In genomic region chr5:22224515-22224914, GRCm38 (mm10) we compare ENCODE assay signal across 25 mouse cellular contexts.
DNase-seq lines count a peak whose midpoint lies in the region; ATAC-seq and TF ChIP-seq lines count a peak whose summit lies in the region.
"Had no signal": no experiment of that assay in that cellular context is flagged by ENCODE, and none has a peak within 500 bp of the region (broad histone marks: within the 10 kb centered on the region; RNA-seq: fewer than 3 reads in every experiment).

No protein-coding gene starts in this region.

- ATAC-seq in liver, embryonic 13.5 days (ENCODE audit: low read depth) = 0 out of 2 replicates have a peak, but pooled peaks have one; percentile 51
- ATAC-seq: CD4-positive, CD25-positive, alpha-beta regulatory T cell, adult 4 months; forebrain, postnatal 0 days; intestine, postnatal 0 days; Patski had no signal

- peak; percentile 1 for DNase-seq in kidney, adult 2 months
- DNase-seq in kidney, adult 18-20 months = no peak
- DNase-seq in 3134 (ENCODE audit: extremely low read depth, insufficient read length, low spot score) (peak; percentile 61), 416B (ENCODE audit: low read depth) (peak; percentile 59)
- no peak for DNase-seq in liver, embryonic 13.5 days
- DNase-seq in layer of hippocampus, adult 9-10 months (ENCODE audit: low spot score) = no peak
- DNase-seq in ovary, postnatal 10 days (ENCODE audit: low spot score) = no peak
- DNase-seq: adrenal gland, adult 2 months; cerebellum, adult 11 months; forebrain, postnatal 0 days; gastrocnemius, postnatal 14 days; heart, adult 2 months; heart, postnatal 14 days; lung, postnatal 10 days; midbrain, embryonic 14.5 days; retina, postnatal 1 day; right cerebral cortex, postnatal 25 days; spleen, adult 18-20 months had no signal

- H3K4me2 ChIP-seq in liver, embryonic 13.5 days = no peak overlapping the region
- H3K4me2 ChIP-seq: hindbrain, embryonic 12.5 days; limb, embryonic 12.5 days; neural tube, embryonic 12.5 days had no signal

- H3K27me3 ChIP-seq in kidney, adult 2 months (replicated peaks; ENCODE audit: control insufficient read depth, insufficient read depth, low read length) = no peaks in the 10 kb centered on the region; the same call in 1 of the 2 replicates
- no peaks in the 10 kb centered on the region for H3K27me3 ChIP-seq in liver, embryonic 13.5 days
- H3K27me3 ChIP-seq: hindbrain, embryonic 12.5 days; limb, embryonic 12.5 days; neural tube, embryonic 12.5 days had no signal

- H3K4me1 ChIP-seq in kidney, adult 2 months (ENCODE audit: control insufficient read depth, insufficient read depth, low read length) = no peaks in the 10 kb centered on the region
- no peaks in the 10 kb centered on the region for H3K4me1 ChIP-seq in liver, embryonic 13.5 days (replicated peaks)
- H3K4me1 ChIP-seq: hindbrain, embryonic 12.5 days; limb, embryonic 12.5 days; neural tube, embryonic 12.5 days had no signal

- H3K36me3 ChIP-seq in kidney, adult 2 months (ENCODE audit: control insufficient read depth, insufficient read depth, low read length) = no peaks in the 10 kb centered on the region
- peaks cover 7% of the 10 kb centered on the region; the same call in 1 of the 2 replicates for H3K36me3 ChIP-seq in liver, embryonic 13.5 days
- H3K36me3 ChIP-seq: hindbrain, embryonic 12.5 days; limb, embryonic 12.5 days; neural tube, embryonic 12.5 days had no signal

- H3K27ac ChIP-seq in kidney, adult 2 months (ENCODE audit: insufficient read depth, low read depth, low read length) = no peak overlapping the region
- no peak overlapping the region for H3K27ac ChIP-seq in liver, embryonic 13.5 days
- H3K27ac ChIP-seq: heart, adult 2 months; hindbrain, embryonic 12.5 days; kidney, postnatal 0 days; limb, embryonic 12.5 days; neural tube, embryonic 12.5 days had no signal

- H3K4me3 ChIP-seq in kidney, adult 2 months (ENCODE audit: insufficient read depth, low read depth, low read length) = no peak overlapping the region
- no peak overlapping the region for H3K4me3 ChIP-seq in liver, embryonic 13.5 days (replicated peaks)
- H3K4me3 ChIP-seq: heart, adult 2 months; hindbrain, embryonic 12.5 days; limb, embryonic 12.5 days; neural tube, embryonic 12.5 days had no signal

- TF ChIP-seq CTCF in kidney, adult 2 months (conservative IDR thresholded peaks at IDR 0.05; ENCODE audit: insufficient read depth, insufficient read length, low read depth, low read length) = no peak

- H3K9me3 ChIP-seq in liver, embryonic 13.5 days (replicated peaks) = no peaks in the 10 kb centered on the region
- H3K9me3 ChIP-seq: hindbrain, embryonic 12.5 days; limb, embryonic 12.5 days; neural tube, embryonic 12.5 days had no signal

- TF ChIP-seq POLR2A in kidney, adult 2 months (IDR thresholded peaks at IDR 0.05; ENCODE audit: low read depth, low read length) = no peak

- 68% methylated on average over 4 of the region's 4 CpGs for WGBS in kidney, adult 2 months
- 17% methylated on average over 4 of the region's 4 CpGs for WGBS in liver, embryonic 13.5 days (ENCODE audit: insufficient replicate concordance)

- no peak overlapping the region for H3K9ac ChIP-seq in liver, embryonic 13.5 days
- H3K9ac ChIP-seq: forebrain, postnatal 0 days; hindbrain, embryonic 12.5 days; limb, embryonic 12.5 days; neural tube, embryonic 12.5 days had no signal

Comparison
In these comparisons a context has a peak if more than half of its experiments do, and no peak if none do; other contexts are left out.
1. DNase-seq: peak in kidney, adult 2 months (single experiment), 3134 (single experiment) and 416B (single experiment); none in kidney, adult 18-20 months (single experiment), liver, embryonic 13.5 days (single experiment), layer of hippocampus, adult 9-10 months (single experiment) and ovary, postnatal 10 days (single experiment).